Mouse (Mus musculus) hindbrain, embryonic 15.5 days (tissue): ENCODE measurements at regions not wholly inside any gene's neighbourhood (a gene's known extent, or its start where the extent isn't known, plus 50 kb on each side); places are given as distances from the start of the nearest gene placed in this dataset.
A peak's percentile ranks its signal among the peaks of the same experiment; 100 is the strongest.

ENCODE experiments used
- ATAC-seq: fragments of 200-750 bp; cut with Nextera tagmentation; 2 replicates; pipeline ENCODE4 v1.8.0; 2017; ENCODE audit warnings: low read depth, moderate number of reproducible peaks, moderate TSS enrichment; ENCODE audit not compliant: low FRiP score
- H3K27ac ChIP-seq: fragments of 300-500 bp; sonication (generic); replicated peaks from 2 replicates; pipeline ENCODE4 v1.5.1; 2015; ENCODE audit warnings: mild to moderate bottlenecking, inconsistent platforms
- H3K27me3 ChIP-seq: fragments of 300-500 bp; sonication (generic); 2 replicates; pipeline ENCODE4 v1.6.1; 2015; ENCODE audit warnings: control low read depth, inconsistent platforms
- H3K36me3 ChIP-seq: fragments of 300-500 bp; sonication (generic); 2 replicates; pipeline ENCODE4 v1.6.1; 2015; ENCODE audit warnings: control low read depth, inconsistent platforms
- H3K4me1 ChIP-seq: fragments of 300-500 bp; sonication (generic); replicated peaks from 2 replicates; pipeline ENCODE4 v1.6.1; 2015; ENCODE audit warnings: control low read depth, inconsistent platforms
- H3K4me2 ChIP-seq: fragments of 300-500 bp; sonication (generic); 2 replicates; pipeline ENCODE4 v1.6.1; 2015; ENCODE audit warnings: moderate library complexity, mild to moderate bottlenecking, inconsistent platforms
- H3K4me3 ChIP-seq: fragments of 300-500 bp; sonication (generic); 2 replicates; pipeline ENCODE4 v1.5.1; 2015; ENCODE audit warnings: mild to moderate bottlenecking, inconsistent platforms
- H3K9ac ChIP-seq: fragments of 300-500 bp; sonication (generic); 2 replicates; pipeline ENCODE4 v1.6.1; 2015; ENCODE audit warnings: inconsistent platforms
- H3K9me3 ChIP-seq: fragments of 300-500 bp; sonication (generic); 2 replicates; pipeline ENCODE4 v1.6.1; 2016; ENCODE audit warnings: control low read depth, inconsistent platforms
- WGBS: fragments of 180-500 bp; shearing (Covaris S2); methylation state at CpG from one replicate; pipeline ENCODE4 v1.1.7; 2015; 5-methylcytosine and 5-hydroxymethylcytosine counted together

GRCm38 (mm10) chr8:27677143-27678106 lies 230.0 kb downstream of the Poteg start:
- 28% methylated on average over 13 of the region's 13 CpGs for WGBS
- Histone ChIP-seq H3K36me3 (no peaks in the 10 kb centered on the region), H3K4me3 (no peak overlapping the region), H3K4me2 (0 out of 2 replicates have a peak overlapping the region, but pooled peaks have one; percentile 19), H3K9me3 (no peaks in the 10 kb centered on the region), H3K27ac (no peak overlapping the region), H3K9ac (no peak overlapping the region), H3K27me3 (no peaks in the 10 kb centered on the region), H3K4me1 (peaks cover 6% of the 10 kb centered on the region)
- ATAC-seq = peak; percentile 68

- Histone ChIP-seq H3K27ac (no peak overlapping the region), H3K9me3 (no peaks in the 10 kb centered on the region), H3K4me3 (no peak overlapping the region), H3K9ac (no peak overlapping the region), H3K4me2 (no peak overlapping the region), H3K4me1 (peaks cover 6% of the 10 kb centered on the region), H3K36me3 (no peaks in the 10 kb centered on the region), H3K27me3 (no peaks in the 10 kb centered on the region)
- 10% methylated on average over 2 of the region's 2 CpGs for WGBS
- ATAC-seq = peak; percentile 82; the same call in 1 of the 2 replicates
Measured at GRCm38 (mm10) chr8:27679164-27679563, 231.7 kb downstream of the Poteg start.

- no peak overlapping the region for H3K4me2 ChIP-seq
- no peak for ATAC-seq
- 41% methylated on average over 6 of the region's 6 CpGs for WGBS
- H3K4me1 ChIP-seq = no peaks in the 10 kb centered on the region
- H3K27ac ChIP-seq = no peak overlapping the region
- no peak overlapping the region for H3K9ac ChIP-seq
- H3K9me3 ChIP-seq = no peaks in the 10 kb centered on the region
- H3K4me3 ChIP-seq = no peak overlapping the region
- no peaks in the 10 kb centered on the region for H3K27me3 ChIP-seq
- no peaks in the 10 kb centered on the region for H3K36me3 ChIP-seq
Measured at GRCm38 (mm10) chr8:27721988-27722387, 274.5 kb downstream of the Poteg start.

GRCm38 (mm10) chr8:27770296-27770695 lies 322.8 kb downstream of the Poteg start:
- no peaks in the 10 kb centered on the region for H3K9me3 ChIP-seq
- no peaks in the 10 kb centered on the region for H3K27me3 ChIP-seq
- no peaks in the 10 kb centered on the region for H3K4me1 ChIP-seq
- no peak for ATAC-seq
- 56% methylated on average over 6 of the region's 6 CpGs for WGBS
- H3K4me3 ChIP-seq = no peak overlapping the region
- no peak overlapping the region for H3K27ac ChIP-seq
- H3K9ac ChIP-seq = no peak overlapping the region
- 0 out of 2 replicates have a peak overlapping the region, but pooled peaks have one; percentile 13 for H3K4me2 ChIP-seq
- no peaks in the 10 kb centered on the region for H3K36me3 ChIP-seq

- WGBS = 40% methylated on average over 8 of the region's 8 CpGs
- Histone ChIP-seq H3K9ac (no peak overlapping the region), H3K27me3 (no peaks in the 10 kb centered on the region), H3K9me3 (no peaks in the 10 kb centered on the region), H3K36me3 (no peaks in the 10 kb centered on the region), H3K27ac (0 out of 2 replicates have a peak overlapping the region, but pooled peaks have one; percentile 30), H3K4me3 (no peak overlapping the region), H3K4me1 (no peaks in the 10 kb centered on the region), H3K4me2 (0 out of 2 replicates have a peak overlapping the region, but pooled peaks have one; percentile 13)
- no peak for ATAC-seq
Measured at GRCm38 (mm10) chr8:27770803-27771202, 323.3 kb downstream of the Poteg start.

- Histone ChIP-seq H3K4me3 (no peak overlapping the region), H3K4me2 (no peak overlapping the region), H3K9me3 (no peaks in the 10 kb centered on the region), H3K4me1 (no peaks in the 10 kb centered on the region), H3K27me3 (no peaks in the 10 kb centered on the region), H3K9ac (no peak overlapping the region), H3K36me3 (no peaks in the 10 kb centered on the region), H3K27ac (no peak overlapping the region)
- ATAC-seq = no peak
Measured at GRCm38 (mm10) chr8:27771250-27771649, 323.8 kb downstream of the Poteg start.

GRCm38 (mm10) chr8:27778982-27779381 lies 331.5 kb downstream of the Poteg start:
- no peaks in the 10 kb centered on the region for H3K27me3 ChIP-seq
- no peak overlapping the region for H3K27ac ChIP-seq
- no peaks in the 10 kb centered on the region for H3K4me1 ChIP-seq
- H3K4me2 ChIP-seq = no peak overlapping the region
- no peak overlapping the region for H3K4me3 ChIP-seq
- H3K9ac ChIP-seq = no peak overlapping the region
- ATAC-seq = no peak
- H3K9me3 ChIP-seq = no peaks in the 10 kb centered on the region
- 74% methylated on average over 3 of the region's 3 CpGs for WGBS
- H3K36me3 ChIP-seq = no peaks in the 10 kb centered on the region
